ENCODE assay signal across 19 mouse cellular contexts in the genomic region with DNA sequence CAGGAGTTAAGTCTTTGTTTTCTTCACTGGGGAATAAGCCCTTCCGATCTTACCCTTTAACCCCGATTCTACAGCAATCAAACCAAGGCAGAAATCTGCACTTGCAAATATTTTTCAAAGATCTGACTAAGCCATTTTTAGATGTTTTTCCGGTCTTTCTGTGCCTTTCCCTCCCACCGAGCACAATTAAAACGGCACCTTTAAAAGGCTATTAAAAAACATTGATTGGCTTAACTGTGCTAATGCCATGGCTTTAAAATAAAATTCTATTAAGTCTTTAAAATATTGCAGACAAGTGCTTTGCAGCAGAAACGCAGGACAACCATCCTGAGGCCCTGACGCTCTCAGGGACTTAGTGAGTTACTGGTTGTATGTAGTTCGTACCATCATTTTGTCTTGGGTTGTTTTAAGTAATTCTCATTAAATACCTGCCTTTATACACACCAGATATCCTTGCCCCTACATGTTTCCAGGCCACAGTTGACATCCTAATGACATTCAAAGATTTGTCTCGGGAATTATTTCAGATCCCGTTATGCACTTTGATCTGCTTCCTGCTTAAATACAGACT.
"Had no signal": no experiment of that assay in that cellular context is flagged by ENCODE, and none has a peak within 500 bp of the region (broad histone marks: within the 10 kb centered on the region; RNA-seq: fewer than 3 reads in every experiment).

No protein-coding gene starts in this region.

- H3K9me3 ChIP-seq: kidney, embryonic 15.5 days; limb, embryonic 12.5 days; limb, embryonic 15.5 days; neural tube, embryonic 12.5 days had no signal

- H3K9ac ChIP-seq: kidney, embryonic 15.5 days; limb, embryonic 12.5 days; limb, embryonic 15.5 days; liver, embryonic 14.5 days; liver, postnatal 0 days; lung, embryonic 14.5 days; neural tube, embryonic 12.5 days had no signal

- H3K36me3 ChIP-seq: kidney, embryonic 15.5 days; limb, embryonic 12.5 days; limb, embryonic 15.5 days; neural tube, embryonic 12.5 days had no signal

- H3K27me3 ChIP-seq: kidney, embryonic 15.5 days; limb, embryonic 15.5 days; neural tube, embryonic 12.5 days had no signal

- ATAC-seq: lung, postnatal 0 days had no signal

- H3K4me1 ChIP-seq: kidney, embryonic 15.5 days had no signal

- H3K4me3 ChIP-seq: kidney, embryonic 15.5 days; left cerebral cortex, adult 2 months; limb, embryonic 12.5 days; limb, embryonic 15.5 days; neural tube, embryonic 12.5 days had no signal

- H3K4me2 ChIP-seq: kidney, embryonic 15.5 days; limb, embryonic 12.5 days; limb, embryonic 15.5 days; liver, embryonic 11.5 days; lung, embryonic 14.5 days; neural tube, embryonic 12.5 days had no signal

- DNase-seq: kidney, adult 11 months; kidney, adult 8-10 months; kidney, postnatal 10 days; kidney, postnatal 36 days; layer of hippocampus, postnatal 36 days; liver, postnatal 0 days; lung, embryonic 14.5 days; thymus, adult 18-20 months; thymus, postnatal 14 days; thymus, postnatal 4 days had no signal

- H3K27ac ChIP-seq: kidney, embryonic 15.5 days; left cerebral cortex, adult 2 months; limb, embryonic 12.5 days; limb, embryonic 15.5 days; liver, embryonic 14.5 days; macrophage; neural tube, embryonic 12.5 days had no signal
